Mouse (Mus musculus) embryo, embryonic 11.5 days (tissue): ENCODE results near the gene Ccnq.

Source experiments
- DNase-seq: peaks from one replicate; pipeline ENCODE4 v3.0.0-alpha.2; 2012; ENCODE audit warnings: low read depth, low spot score

Gene Ccnq

GRCm38 (mm10) chr11:78750885-78751842, at the start of gene Ccnq:
TSS of gene Ccnq (minus strand) at chr11:78751729.
- DNase-seq, result peak; percentile 59

- DNase-seq, result no peak
These were observed 49.6 kb upstream of the Ccnq start for GRCm38 (mm10) chr11:78801094-78801493.

GRCm38 (mm10) chr11:78796072-78796729, 44.7 kb upstream of the Ccnq start:
- no peak for DNase-seq

- no peak for DNase-seq
These were observed 41.6 kb upstream of the Ccnq start for GRCm38 (mm10) chr11:78793116-78793515.

- DNase-seq, result no peak
These were observed 40.9 kb upstream of the Ccnq start for GRCm38 (mm10) chr11:78792465-78792864.

- DNase-seq, result no peak
These were observed 40.5 kb upstream of the Ccnq start for GRCm38 (mm10) chr11:78792055-78792454.

GRCm38 (mm10) chr11:78791582-78791981, 40.1 kb upstream of the Ccnq start:
- DNase-seq, result no peak

GRCm38 (mm10) chr11:78789370-78790060, 38.0 kb upstream of the Ccnq start:
- DNase-seq, result no peak

- no peak for DNase-seq
These were observed 34.5 kb upstream of the Ccnq start for GRCm38 (mm10) chr11:78786013-78786431.

- DNase-seq, result no peak
These were observed 31.3 kb upstream of the Ccnq start for GRCm38 (mm10) chr11:78782791-78783347.

GRCm38 (mm10) chr11:78782326-78782725, 30.8 kb upstream of the Ccnq start:
- DNase-seq, result no peak

GRCm38 (mm10) chr11:78780571-78780970, 29.0 kb upstream of the Ccnq start:
- no peak for DNase-seq

- no peak for DNase-seq
These were observed 28.5 kb upstream of the Ccnq start for GRCm38 (mm10) chr11:78780002-78780401.

GRCm38 (mm10) chr11:78777851-78778680, 26.5 kb upstream of the Ccnq start:
- DNase-seq, result no peak

GRCm38 (mm10) chr11:78771751-78772283, 20.3 kb upstream of the Ccnq start:
- no peak for DNase-seq

- no peak for DNase-seq
These were observed 18.9 kb upstream of the Ccnq start for GRCm38 (mm10) chr11:78770436-78770835.

- no peak for DNase-seq
These were observed 17.2 kb upstream of the Ccnq start for GRCm38 (mm10) chr11:78768778-78769177.

- no peak for DNase-seq
These were observed 14.7 kb upstream of the Ccnq start for GRCm38 (mm10) chr11:78766069-78766830.

- DNase-seq, result no peak
These were observed 13.3 kb upstream of the Ccnq start for GRCm38 (mm10) chr11:78764820-78765219.

GRCm38 (mm10) chr11:78764304-78764703, 12.8 kb upstream of the Ccnq start:
- no peak for DNase-seq
